Mouse (Mus musculus): ENCODE data around the gene Tbx19.

DNA sequence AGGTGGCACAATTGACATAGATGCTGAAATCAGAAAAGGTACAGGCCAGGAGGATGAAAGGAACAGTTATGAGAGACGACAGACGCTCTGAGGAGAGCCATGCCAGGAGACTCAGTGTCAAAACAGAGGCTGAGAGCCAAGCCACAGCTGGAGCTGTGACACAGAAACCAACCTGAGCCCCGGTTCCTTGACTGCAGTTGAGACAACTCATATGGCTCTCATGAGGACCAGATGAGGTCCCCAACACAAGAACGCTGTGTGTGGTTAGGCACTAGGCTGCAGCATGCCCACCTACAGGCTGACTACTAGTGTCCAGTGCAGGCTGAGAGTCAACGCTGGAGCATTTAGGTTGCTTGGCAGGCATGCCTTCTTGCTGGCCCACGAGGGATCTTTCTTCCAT, 17.5 kb upstream of the Tbx19 start:
- TF ChIP-seq CTCF (IDR thresholded peaks at IDR 0.05; ENCODE audit: low read depth): no peak
- no peak for TF ChIP-seq EP300 (IDR thresholded peaks at IDR 0.05; ENCODE audit: low read depth)

All from liver, embryonic 14.5 days (tissue).